Mouse (Mus musculus) layer of hippocampus, adult 8-10 months (tissue): ENCODE data around the gene Heatr5b. TPM values are rescaled to one million over a fixed set of nuclear protein-coding genes. Genes with fewer than 3 reads are reported as not detected.
"Not testable (repeated sequence)": the region's sequence is repeated elsewhere in the genome, so short reads cannot be mapped to it uniquely, and the experiment has no call there.

ENCODE experiments used
- DNase-seq, 2 experiments: peaks; one replicate each; pipeline ENCODE4 v3.0.0; 2022; ENCODE audit warnings: low spot score in 2 of 2
- total RNA-seq, 4 experiments: library from RNA; stranded (reverse); gene quantifications; 2 replicates each; pipeline ENCODE4 v1.2.4; 2022

Heatr5b gene
- 10 to 100 TPM; 48.9 to 53.8 (median 51.5) TPM for total RNA-seq

GRCm38 (mm10) chr17:78834856-78835835, at the start of gene Heatr5b, which contains the start of gene Gpatch11:
Gene Heatr5b, minus strand, starts transcription at chr17:78835364.
Gene Gpatch11, plus strand, starts transcription at chr17:78835567.
- DNase-seq: peak; percentile 95 to 97

GRCm38 (mm10) chr17:78883291-78883690, 48.1 kb upstream of the Heatr5b start:
- DNase-seq: no peak

- DNase-seq: peak; percentile 15 to 25
Measured at GRCm38 (mm10) chr17:78882401-78883112, 47.4 kb upstream of the Heatr5b start, which contains the start of gene Eif2ak2. Gene Eif2ak2, minus strand, starts transcription at chr17:78882573.

- no peak for DNase-seq
Measured at GRCm38 (mm10) chr17:78881878-78882304, 46.7 kb upstream of the Heatr5b start.

GRCm38 (mm10) chr17:78873886-78874285, 38.7 kb upstream of the Heatr5b start:
- DNase-seq: no peak

GRCm38 (mm10) chr17:78856243-78856642, 21.1 kb upstream of the Heatr5b start:
- DNase-seq: no peak

GRCm38 (mm10) chr17:78842271-78842928, 7.2 kb upstream of the Heatr5b start:
- DNase-seq: no peak

- no peak for DNase-seq
Measured at GRCm38 (mm10) chr17:78836056-78836455, 892 bp upstream of the Heatr5b start.

- no peak for DNase-seq
Measured at GRCm38 (mm10) chr17:78824346-78824745, 10.8 kb downstream of the Heatr5b start.

GRCm38 (mm10) chr17:78809582-78809981, 25.6 kb downstream of the Heatr5b start:
- no peak for DNase-seq

- DNase-seq: no peak
Measured at GRCm38 (mm10) chr17:78809019-78809418, 26.1 kb downstream of the Heatr5b start.

- DNase-seq: no peak
Measured at GRCm38 (mm10) chr17:78797222-78797621, 37.9 kb downstream of the Heatr5b start.

- DNase-seq: no peak
Measured at GRCm38 (mm10) chr17:78794390-78794789, 40.8 kb downstream of the Heatr5b start.

- DNase-seq: no peak
Measured at GRCm38 (mm10) chr17:78792122-78792521, 43.0 kb downstream of the Heatr5b start.

- no peak for DNase-seq
Measured at GRCm38 (mm10) chr17:78791690-78792070, 43.5 kb downstream of the Heatr5b start.

- no peak for DNase-seq
Measured at GRCm38 (mm10) chr17:78791068-78791689, 44.0 kb downstream of the Heatr5b start.

GRCm38 (mm10) chr17:78788273-78788672, 46.9 kb downstream of the Heatr5b start:
- not testable (repeated sequence) for DNase-seq

- no peak for DNase-seq
Measured at GRCm38 (mm10) chr17:78778765-78779164, 56.4 kb downstream of the Heatr5b start.

GRCm38 (mm10) chr17:78772317-78772716, 62.8 kb downstream of the Heatr5b start:
- no peak for DNase-seq

- DNase-seq: no peak
Measured at GRCm38 (mm10) chr17:78770932-78771331, 64.2 kb downstream of the Heatr5b start.

- no peak for DNase-seq
Measured at GRCm38 (mm10) chr17:78769341-78769740, 65.8 kb downstream of the Heatr5b start.
